Mouse (Mus musculus): ENCODE results near the gene Flt3l. TPM values are rescaled to one million over a fixed set of nuclear protein-coding genes. Genes with fewer than 3 reads are reported as not detected.
"Not testable (repeated sequence)": the region's sequence is repeated elsewhere in the genome, so short reads cannot be mapped to it uniquely, and the experiment has no call there.

The Flt3l gene
- polyA plus RNA-seq, 1 experiment from 2014 or later: 1.3 TPM

- no peak for ATAC-seq (ENCODE audit: insufficient number of reproducible peaks, insufficient read depth, low FRiP score, low TSS enrichment, low read depth)
- Histone ChIP-seq H3K4me1 (peaks cover 45% of the 10 kb centered on the region), H3K4me3 (peak overlapping the region; percentile 7; the same call in 1 of the 2 replicates), H3K27me3 (no peaks in the 10 kb centered on the region), H3K9ac (peak overlapping the region; percentile 99), H3K4me2 (peak overlapping the region; percentile 21), H3K9me3 (no peaks in the 10 kb centered on the region), H3K36me3 (peaks cover 69% of the 10 kb centered on the region), H3K27ac (peak overlapping the region; percentile 3; the same call in 1 of the 2 replicates)
Measured at GRCm38 (mm10) chr7:45121966-45122365, 14.3 kb downstream of the Flt3l start.

- Histone ChIP-seq H3K9ac (peak overlapping the region; percentile 99), H3K27ac (0 out of 2 replicates have a peak overlapping the region, but pooled peaks have one; percentile 11), H3K4me3 (peak overlapping the region; percentile 6; the same call in 1 of the 2 replicates), H3K4me2 (peak overlapping the region; percentile 21), H3K4me1 (peaks cover 40% of the 10 kb centered on the region), H3K9me3 (no peaks in the 10 kb centered on the region), H3K27me3 (no peaks in the 10 kb centered on the region), H3K36me3 (peaks cover 63% of the 10 kb centered on the region)
- ATAC-seq (ENCODE audit: insufficient number of reproducible peaks, insufficient read depth, low FRiP score, low TSS enrichment, low read depth): no peak
- WGBS: 65% methylated on average over 8 of the region's 8 CpGs
Measured at GRCm38 (mm10) chr7:45121404-45121803, 14.8 kb downstream of the Flt3l start.

- Histone ChIP-seq H3K9me3 (no peaks in the 10 kb centered on the region), H3K4me3 (no peak overlapping the region), H3K36me3 (peaks cover 50% of the 10 kb centered on the region), H3K9ac (no peak overlapping the region), H3K27ac (peak overlapping the region; percentile 22; the same call in 1 of the 2 replicates), H3K4me2 (no peak overlapping the region), H3K27me3 (no peaks in the 10 kb centered on the region), H3K4me1 (peaks cover 26% of the 10 kb centered on the region)
- WGBS: 82% methylated on average over 5 of the region's 5 CpGs
- no peak for ATAC-seq (ENCODE audit: insufficient number of reproducible peaks, insufficient read depth, low FRiP score, low TSS enrichment, low read depth)
Measured at GRCm38 (mm10) chr7:45119780-45120709, 16.2 kb downstream of the Flt3l start.

GRCm38 (mm10) chr7:45118336-45118735 is 17.9 kb downstream of the Flt3l start:
- no peak overlapping the region for H3K4me3 ChIP-seq
- ATAC-seq (ENCODE audit: insufficient number of reproducible peaks, insufficient read depth, low FRiP score, low TSS enrichment, low read depth): no peak
- H3K4me2 ChIP-seq: no peak overlapping the region
- no peaks in the 10 kb centered on the region for H3K27me3 ChIP-seq
- no peak overlapping the region; the same call in 1 of the 2 replicates for H3K27ac ChIP-seq
- 89% methylated on average over 6 of the region's 6 CpGs for WGBS
- no peak overlapping the region for H3K9ac ChIP-seq
- no peaks in the 10 kb centered on the region for H3K9me3 ChIP-seq
- H3K36me3 ChIP-seq: peaks cover 48% of the 10 kb centered on the region
- H3K4me1 ChIP-seq: peaks cover 22% of the 10 kb centered on the region

- Histone ChIP-seq H3K27me3 (no peaks in the 10 kb centered on the region), H3K4me3 (no peak overlapping the region), H3K36me3 (peaks cover 41% of the 10 kb centered on the region), H3K9ac (peak overlapping the region; percentile 36; the same call in 1 of the 2 replicates), H3K9me3 (no peaks in the 10 kb centered on the region), H3K4me1 (peaks cover 14% of the 10 kb centered on the region), H3K27ac (peak overlapping the region; percentile 44), H3K4me2 (no peak overlapping the region)
- 79% methylated on average over 8 of the region's 8 CpGs for WGBS
- no peak for ATAC-seq (ENCODE audit: insufficient number of reproducible peaks, insufficient read depth, low FRiP score, low TSS enrichment, low read depth)
Measured at GRCm38 (mm10) chr7:45117566-45117965, 18.7 kb downstream of the Flt3l start.

DNA sequence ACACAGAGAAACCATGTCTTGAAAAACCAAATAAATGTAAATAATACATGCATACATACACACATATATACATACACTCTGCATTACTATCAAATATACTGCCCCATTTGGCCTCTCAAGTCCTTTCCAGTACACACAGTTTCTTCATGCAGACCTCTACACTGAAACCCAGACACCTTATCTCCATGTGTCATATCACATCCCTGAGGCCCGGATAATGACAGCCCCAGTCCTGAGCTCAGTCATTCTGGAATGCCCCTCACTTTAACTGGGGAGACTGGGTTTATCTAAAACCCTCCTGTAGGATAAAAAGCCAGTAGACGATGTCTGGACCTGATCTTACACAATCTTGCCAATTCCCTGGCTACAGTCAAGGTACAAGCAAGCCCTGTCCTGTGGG is 22.8 kb downstream of the Flt3l start:
- 73% methylated on average over 2 of the region's 2 CpGs for WGBS

GRCm38 (mm10) chr7:45112529-45112928 is 23.7 kb downstream of the Flt3l start:
- ATAC-seq (ENCODE audit: insufficient number of reproducible peaks, insufficient read depth, low FRiP score, low TSS enrichment, low read depth): no peak
- H3K36me3 ChIP-seq: no peaks in the 10 kb centered on the region
- no peak overlapping the region for H3K27ac ChIP-seq
- 73% methylated on average over 3 of the region's 3 CpGs for WGBS
- H3K27me3 ChIP-seq: no peaks in the 10 kb centered on the region
- H3K4me1 ChIP-seq: no peaks in the 10 kb centered on the region
- no peak overlapping the region for H3K4me3 ChIP-seq
- no peak overlapping the region for H3K4me2 ChIP-seq
- H3K9ac ChIP-seq: no peak overlapping the region
- no peaks in the 10 kb centered on the region for H3K9me3 ChIP-seq

More for the DNA sequence above, 22.8 kb downstream of the Flt3l start:
- H3K4me3 ChIP-seq: no peak overlapping the region
- H3K4me2 ChIP-seq: no peak overlapping the region
- H3K27me3 ChIP-seq: no peaks in the 10 kb centered on the region
- H3K27ac ChIP-seq: no peak overlapping the region
- ATAC-seq (ENCODE audit: insufficient number of reproducible peaks, insufficient read depth, low FRiP score, low TSS enrichment, low read depth): no peak
- 0 out of 2 replicates have a peak, but pooled peaks cover 3% of the 10 kb centered on the region for H3K36me3 ChIP-seq
- no peak overlapping the region for H3K9ac ChIP-seq
- H3K9me3 ChIP-seq: no peaks in the 10 kb centered on the region
- no peaks in the 10 kb centered on the region for H3K4me1 ChIP-seq

GRCm38 (mm10) chr7:45111940-45112339 is 24.3 kb downstream of the Flt3l start:
- no peak overlapping the region for H3K4me3 ChIP-seq
- H3K9me3 ChIP-seq: no peaks in the 10 kb centered on the region
- H3K27me3 ChIP-seq: no peaks in the 10 kb centered on the region
- H3K36me3 ChIP-seq: no peaks in the 10 kb centered on the region
- H3K4me2 ChIP-seq: no peak overlapping the region
- no peak overlapping the region for H3K27ac ChIP-seq
- no peak for ATAC-seq (ENCODE audit: insufficient number of reproducible peaks, insufficient read depth, low FRiP score, low TSS enrichment, low read depth)
- H3K4me1 ChIP-seq: no peaks in the 10 kb centered on the region
- no peak overlapping the region for H3K9ac ChIP-seq
- WGBS: 67% methylated on average over 2 of the region's 2 CpGs

- H3K27me3 ChIP-seq; H3K9ac ChIP-seq; ATAC-seq (ENCODE audit: insufficient number of reproducible peaks, insufficient read depth, low FRiP score, low TSS enrichment, low read depth); H3K27ac ChIP-seq; H3K4me1 ChIP-seq; H3K9me3 ChIP-seq; H3K4me3 ChIP-seq; H3K4me2 ChIP-seq; H3K36me3 ChIP-seq: not testable (repeated sequence)
- WGBS: 92% methylated on average over 4 of the region's 4 CpGs
Measured at GRCm38 (mm10) chr7:45110089-45110488, 26.1 kb downstream of the Flt3l start.

DNA sequence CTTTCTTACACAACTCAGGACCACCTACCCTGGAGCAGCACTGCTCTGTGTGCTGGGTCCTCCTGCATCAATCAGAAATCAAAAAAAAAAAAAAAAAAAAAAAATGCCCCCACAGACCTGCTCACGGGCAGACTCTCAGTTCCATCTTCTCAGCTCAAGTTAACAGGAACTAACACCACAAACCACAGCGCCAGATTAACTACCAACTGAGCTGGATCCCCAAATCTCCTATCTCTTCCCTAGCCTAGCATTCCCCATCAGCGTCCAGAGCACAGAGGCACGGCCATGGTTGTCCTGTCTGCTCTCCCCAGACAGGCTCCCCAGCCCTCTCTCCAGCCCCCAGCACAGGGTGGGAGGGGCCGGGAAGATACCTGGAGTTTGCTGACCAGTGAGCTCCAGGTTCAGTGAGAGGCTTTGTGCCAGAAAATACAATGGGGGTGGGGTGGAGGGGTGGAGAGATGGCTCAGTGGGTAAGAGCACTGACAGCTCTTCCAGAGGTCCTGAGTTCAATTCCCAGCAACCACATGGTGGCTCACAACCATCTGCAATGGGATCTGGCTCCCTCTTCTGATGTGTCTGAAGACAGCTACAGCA is 29.1 kb downstream of the Flt3l start:
- Histone ChIP-seq H3K27me3 (no peaks in the 10 kb centered on the region), H3K4me3 (no peak overlapping the region), H3K9ac (no peak overlapping the region), H3K4me2 (no peak overlapping the region), H3K9me3 (no peaks in the 10 kb centered on the region), H3K27ac (no peak overlapping the region), H3K36me3 (no peaks in the 10 kb centered on the region), H3K4me1 (peaks cover 30% of the 10 kb centered on the region)
- WGBS: 58% methylated on average over 5 of the region's 5 CpGs
- no peak for ATAC-seq (ENCODE audit: insufficient number of reproducible peaks, insufficient read depth, low FRiP score, low TSS enrichment, low read depth)

DNA sequence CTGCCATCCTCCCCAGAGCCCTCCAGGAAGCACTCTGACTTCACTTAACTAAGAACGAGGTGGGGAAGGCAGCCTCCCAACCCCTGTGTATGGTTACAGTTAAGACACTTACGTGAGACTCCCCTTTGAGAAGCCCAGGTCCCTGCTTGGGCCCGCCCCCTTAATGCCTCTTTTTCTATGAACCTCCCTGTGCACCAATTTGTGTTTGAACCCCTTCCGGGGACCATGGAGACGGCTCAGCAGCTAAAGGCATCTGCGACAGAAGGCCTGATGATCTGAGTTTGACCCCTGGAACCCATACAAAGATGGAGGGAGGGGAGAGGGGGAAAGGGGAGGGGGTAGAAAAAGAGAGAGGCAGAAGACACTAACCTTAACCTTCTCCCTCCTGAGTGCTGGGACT is 29.8 kb downstream of the Flt3l start:
- H3K4me3 ChIP-seq: no peak overlapping the region
- no peaks in the 10 kb centered on the region; the same call in 1 of the 2 replicates for H3K36me3 ChIP-seq
- peaks cover 36% of the 10 kb centered on the region for H3K4me1 ChIP-seq
- 34% methylated on average over 6 of the region's 6 CpGs for WGBS
- no peak for ATAC-seq (ENCODE audit: insufficient number of reproducible peaks, insufficient read depth, low FRiP score, low TSS enrichment, low read depth)
- peak overlapping the region; percentile 60; the same call in 1 of the 2 replicates for H3K27ac ChIP-seq
- no peak overlapping the region for H3K4me2 ChIP-seq
- H3K9ac ChIP-seq: no peak overlapping the region
- no peaks in the 10 kb centered on the region for H3K9me3 ChIP-seq
- H3K27me3 ChIP-seq: no peaks in the 10 kb centered on the region

Measured in embryonic facial prominence, embryonic 13.5 days (tissue).